Mouse (Mus musculus): Measurements from ENCODE around the gene Pced1a.
"Not testable (repeated sequence)": the region's sequence is repeated elsewhere in the genome, so short reads cannot be mapped to it uniquely, and the experiment has no call there.

Pced1a gene

DNA sequence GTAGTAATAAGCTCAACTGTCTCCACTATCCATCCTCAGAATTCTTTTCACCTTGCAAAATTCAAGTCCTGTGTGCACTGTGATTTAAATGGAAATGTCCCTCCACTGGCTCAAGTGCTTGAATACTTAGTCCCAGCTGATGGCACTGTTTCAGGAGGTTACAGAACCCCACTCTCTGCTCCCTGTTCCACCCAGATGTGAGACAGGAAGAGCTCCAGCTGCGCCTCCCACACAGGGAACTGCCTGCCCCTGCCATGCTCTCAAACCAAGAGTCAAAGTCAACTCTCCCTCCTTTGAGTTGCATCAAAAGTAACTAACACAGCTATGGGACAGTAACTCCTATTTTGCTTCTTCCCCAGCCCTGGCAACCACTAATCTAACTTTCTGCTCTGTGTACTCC lies 38.3 kb downstream of the Pced1a start:
- no peak for DNase-seq

- DNase-seq = no peak
Measured at GRCm38 (mm10) chr2:130383895-130384294, 40.6 kb downstream of the Pced1a start.

DNA sequence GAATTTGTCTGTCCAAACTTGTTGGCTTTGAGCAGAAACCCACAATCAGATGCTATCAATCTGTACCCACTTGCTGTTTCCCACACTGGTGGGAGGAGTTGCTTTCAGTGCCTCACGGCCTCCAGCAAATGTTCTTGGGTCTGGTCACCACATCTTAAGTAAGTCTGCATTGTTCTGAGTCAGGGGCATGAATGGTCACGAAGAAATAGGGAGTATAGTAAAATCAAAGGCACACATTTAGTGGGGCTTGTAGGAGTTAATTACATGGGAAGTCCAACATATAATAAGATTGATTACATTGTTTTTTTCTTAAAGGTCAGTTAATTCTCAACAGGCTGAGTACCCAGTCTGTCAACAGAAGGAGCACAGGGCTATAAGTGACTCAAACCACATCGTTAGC lies 41.3 kb downstream of the Pced1a start:
- DNase-seq = no peak

DNA sequence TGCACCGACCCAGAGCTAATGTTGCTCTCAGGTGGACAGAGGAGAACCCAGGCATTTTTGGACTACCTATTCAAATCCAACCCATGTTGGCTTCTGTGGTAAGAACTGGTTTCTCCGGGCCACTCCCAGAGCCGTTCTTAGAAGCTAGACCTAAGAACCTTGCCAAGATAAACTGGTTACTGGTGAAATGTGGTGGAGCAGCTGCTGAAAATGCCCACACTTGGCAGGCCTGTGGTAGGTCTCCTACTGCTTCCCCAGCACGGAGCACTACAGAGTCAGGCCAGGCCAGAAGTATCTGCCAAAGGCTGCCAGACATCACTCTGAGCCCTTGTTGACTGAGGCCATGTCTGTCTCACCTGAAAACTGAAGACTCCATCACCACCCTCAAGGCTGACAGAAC lies 49.5 kb downstream of the Pced1a start:
- no peak for DNase-seq

DNA sequence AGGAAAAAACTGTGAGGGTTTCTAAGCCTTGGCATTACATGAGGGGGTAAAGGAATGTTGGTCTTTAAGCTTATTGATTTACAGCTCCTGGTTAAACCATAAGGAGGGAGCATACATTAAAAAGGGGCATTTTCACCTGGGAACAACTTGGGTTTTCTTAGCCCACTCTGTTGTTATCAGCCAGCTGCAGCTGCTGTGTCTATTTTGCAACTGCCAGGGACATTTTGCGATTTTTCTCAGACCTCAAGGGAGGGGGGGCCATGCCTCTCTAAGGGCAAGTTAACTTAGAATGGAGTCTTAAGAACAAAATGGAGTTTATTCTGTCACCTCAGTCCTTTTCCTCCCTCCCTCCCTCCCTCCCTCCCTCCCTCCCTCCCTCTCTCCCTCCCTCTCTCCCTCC lies 51.5 kb downstream of the Pced1a start:
- not testable (repeated sequence) for DNase-seq

- DNase-seq = no peak
Measured at GRCm38 (mm10) chr2:130367386-130367785, 57.1 kb downstream of the Pced1a start.

Measured in cerebellum, adult 8-10 months (tissue).